Mouse (Mus musculus) adipose tissue, adult 10 weeks (tissue): ENCODE data around the gene Gpr3. TPM values are rescaled to one million over a fixed set of nuclear protein-coding genes. Genes with fewer than 3 reads are reported as not detected.

Experiments
- polyA plus RNA-seq: library from polyadenylated mRNA; stranded (reverse); fragments of 350-450 nt; fragmentation: Illumina TruSeq; extraction: RNeasy Lipid Tissue Mini Kit (QIAGEN cat#74804); gene quantifications from one replicate; pipeline ENCODE4 v1.2.3, GENCODE M21; 2014; ENCODE audit warnings: low read depth, low replicate concordance

Gpr3 gene
- not detected for polyA plus RNA-seq

GRCm38 (mm10) chr4:133211751-133212561 lies at the start of gene Gpr3, which contains the start of gene Cd164l2:
TSS of gene Gpr3 (minus strand) at chr4:133212536.
TSS of gene Cd164l2 (plus strand) at chr4:133212131.

GRCm38 (mm10) chr4:133240490-133240921 lies 28.2 kb upstream of the Gpr3 start, which contains the start of gene Map3k6:
TSS of gene Map3k6 (plus strand) at chr4:133240818.

Other genes starting within 250 kb of the Gpr3 start
- gene Fgr, start 238.4 kb downstream of the Gpr3 start, polyA plus RNA-seq: 2.7 TPM
- 27.0 TPM for gene Ahdc1, start 201.3 kb downstream of the Gpr3 start, polyA plus RNA-seq
- gene Wasf2, start 82.0 kb downstream of the Gpr3 start, polyA plus RNA-seq: 42.6 TPM
- 6.5 TPM for gene Cd164l2, start 405 bp downstream of the Gpr3 start, polyA plus RNA-seq
- gene Map3k6, start 28.3 kb upstream of the Gpr3 start, polyA plus RNA-seq: 35.1 TPM
- 12.8 TPM for gene Sytl1, start 50.6 kb upstream of the Gpr3 start, polyA plus RNA-seq
- 67.4 TPM for gene Tmem222, start 65.3 kb upstream of the Gpr3 start, polyA plus RNA-seq
- gene Wdtc1, start 140.9 kb upstream of the Gpr3 start, polyA plus RNA-seq: 28.1 TPM
- gene Slc9a1, start 157.2 kb upstream of the Gpr3 start, polyA plus RNA-seq: 31.5 TPM